Mouse (Mus musculus) lung, embryonic 14.5 days (tissue): ENCODE measurements around the gene Colgalt1. TPM values are rescaled to one million over a fixed set of nuclear protein-coding genes. Genes with fewer than 3 reads are reported as not detected.

ENCODE experiments used
- ATAC-seq: fragments of 200-750 bp; cut with Nextera tagmentation; 2 replicates; pipeline ENCODE4 v1.8.0; 2017; ENCODE audit warnings: mild to moderate bottlenecking, moderate TSS enrichment, moderate library complexity; ENCODE audit not compliant: insufficient read depth
- DNase-seq: peaks from one replicate; pipeline ENCODE4 v3.0.0-alpha.2; 2015
- H3K27ac ChIP-seq: fragments of 300-500 bp; sonication (generic); 2 replicates; pipeline ENCODE4 v1.5.1; 2014; ENCODE audit warnings: low read depth, mild to moderate bottlenecking, moderate library complexity
- H3K27me3 ChIP-seq: fragments of 300-500 bp; sonication (generic); 2 replicates; pipeline ENCODE4 v1.6.1; 2014; ENCODE audit warnings: low read length, control low read depth; ENCODE audit not compliant: insufficient read depth
- H3K36me3 ChIP-seq: fragments of 300-500 bp; sonication (generic); 2 replicates; pipeline ENCODE4 v1.6.1; 2014; ENCODE audit warnings: control low read depth; ENCODE audit not compliant: insufficient read depth
- H3K4me1 ChIP-seq: fragments of 300-500 bp; sonication (generic); 2 replicates; pipeline ENCODE4 v1.6.1; 2014; ENCODE audit warnings: antibody characterized with exemption, control low read depth; ENCODE audit not compliant: insufficient read depth
- H3K4me2 ChIP-seq: fragments of 300-500 bp; sonication (generic); 2 replicates; pipeline ENCODE4 v1.6.1; 2014; ENCODE audit warnings: mild to moderate bottlenecking
- H3K4me3 ChIP-seq: fragments of 300-500 bp; sonication (generic); 2 replicates; pipeline ENCODE4 v1.5.1; 2014; ENCODE audit warnings: low read depth, low read length
- H3K9ac ChIP-seq: fragments of 300-500 bp; sonication (generic); 2 replicates; pipeline ENCODE4 v1.6.1; 2014
- H3K9me3 ChIP-seq: fragments of 300-500 bp; sonication (generic); 2 replicates; pipeline ENCODE4 v1.6.1; 2016; ENCODE audit warnings: low read depth, low read length, control low read depth
- CTCF ChIP-seq: IDR thresholded peaks from 2 replicates; pipeline ENCODE4 v1.5.1; 2016; ENCODE audit warnings: antibody characterized with exemption, low read depth
- WGBS: fragments of 180-500 bp; shearing (Covaris S2); extraction: QIAGEN DNeasy Blood & Tissue Kit; methylation state at CpG from one replicate; pipeline ENCODE4 v1.1.7; 2014; 5-methylcytosine and 5-hydroxymethylcytosine counted together
- polyA plus RNA-seq: library from polyadenylated mRNA; unstranded; fragments of >200 nt; fragmentation: Nextera tagmentation; extraction: Ambion mirVana; gene quantifications from 2 replicates; pipeline ENCODE4 v1.2.1, GENCODE M21; 2014

Gene Colgalt1
- polyA plus RNA-seq, 1 experiment from 2014 or later, result 90.5 TPM

DNA sequence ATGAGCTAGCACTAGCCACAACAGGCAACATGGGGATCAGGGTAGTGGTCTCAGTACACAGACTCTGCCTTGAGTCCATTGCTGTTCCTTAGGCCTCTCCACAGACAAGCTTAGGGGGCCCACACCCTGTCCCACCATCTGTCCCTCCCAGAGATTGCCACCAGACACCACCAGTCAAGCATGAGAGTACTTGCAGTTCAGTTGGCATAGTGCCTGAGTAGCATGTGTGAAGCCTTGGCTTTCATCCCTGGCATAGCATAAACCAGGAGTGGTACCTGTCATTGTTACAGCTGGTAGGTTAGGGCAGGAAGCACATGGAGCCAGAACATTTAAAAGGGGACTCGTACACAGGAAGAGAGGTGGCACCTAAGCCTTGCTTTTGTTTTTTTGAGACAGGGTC, 49.0 kb downstream of the Colgalt1 start:
- Histone ChIP-seq H3K4me3 (no peak overlapping the region), H3K27ac (no peak overlapping the region), H3K9ac (no peak overlapping the region), H3K4me1 (no peaks in the 10 kb centered on the region), H3K9me3 (no peaks in the 10 kb centered on the region), H3K36me3 (no peaks in the 10 kb centered on the region), H3K27me3 (peaks cover 43% of the 10 kb centered on the region), H3K4me2 (no peak overlapping the region)
- DNase-seq, result no peak
- WGBS, result 58% methylated on average over 1 of the region's 1 CpGs
- no peak for ATAC-seq
- no peak for TF ChIP-seq CTCF

DNA sequence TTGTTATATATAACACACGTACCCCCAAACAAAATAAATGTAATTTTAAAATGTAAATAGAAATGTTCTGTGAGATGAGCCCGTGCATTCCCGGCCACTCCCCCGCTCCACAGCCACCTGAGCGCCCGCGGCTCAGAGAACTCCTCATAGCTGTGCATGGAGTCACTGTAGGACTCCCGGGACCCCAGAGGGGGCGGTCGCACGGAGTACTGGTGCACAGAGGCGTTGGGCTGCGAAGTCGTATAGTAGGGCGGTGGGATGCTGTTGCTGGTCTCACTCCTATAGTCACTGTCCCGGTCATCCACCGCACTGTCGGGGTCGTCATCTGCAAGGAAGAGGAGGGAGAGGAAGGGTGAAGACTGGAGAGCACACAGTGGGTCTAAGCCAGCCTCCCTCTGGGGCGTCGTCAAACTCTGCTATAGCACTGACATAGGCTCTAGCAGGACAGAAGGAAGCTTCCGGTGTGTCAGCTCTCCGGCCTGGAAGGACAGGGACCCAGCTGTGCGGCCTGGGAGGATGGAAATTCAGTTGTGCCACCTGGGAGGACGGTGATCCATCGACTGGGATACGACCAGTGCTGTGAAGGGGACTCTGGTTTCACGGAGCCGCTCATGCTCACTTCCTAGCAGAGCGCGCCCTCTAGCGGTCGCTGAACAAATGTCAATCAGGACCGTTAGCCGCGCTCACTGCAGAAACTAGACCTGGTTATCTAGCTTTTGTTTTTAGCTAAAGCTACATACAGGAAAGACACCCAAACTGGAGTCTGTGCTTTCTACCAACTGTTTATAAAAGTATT, 49.7 kb downstream of the Colgalt1 start:
- ATAC-seq, result peak; percentile 67
- H3K27me3 ChIP-seq, result peaks cover 35% of the 10 kb centered on the region
- peak; percentile 96 for TF ChIP-seq CTCF
- no peak overlapping the region for H3K27ac ChIP-seq
- H3K9me3 ChIP-seq, result no peaks in the 10 kb centered on the region
- DNase-seq, result peak; percentile 95
- H3K36me3 ChIP-seq, result no peaks in the 10 kb centered on the region
- no peaks in the 10 kb centered on the region for H3K4me1 ChIP-seq
- H3K4me2 ChIP-seq, result no peak overlapping the region
- WGBS, result 8% methylated on average over 36 of the region's 36 CpGs
- no peak overlapping the region for H3K9ac ChIP-seq
- H3K4me3 ChIP-seq, result no peak overlapping the region

GRCm38 (mm10) chr8:71665331-71666130, 54.7 kb downstream of the Colgalt1 start:
- 1% methylated on average over 22 of the region's 22 CpGs for WGBS
- DNase-seq (peak; percentile 77), ATAC-seq (peak; percentile 54)
- H3K4me2 ChIP-seq, result peak overlapping the region; percentile 50
- no peak overlapping the region for H3K27ac ChIP-seq
- no peak overlapping the region for H3K9ac ChIP-seq
- no peak for TF ChIP-seq CTCF
- H3K36me3 ChIP-seq, result no peaks in the 10 kb centered on the region
- H3K9me3 ChIP-seq, result no peaks in the 10 kb centered on the region
- H3K4me1 ChIP-seq, result peaks cover 3% of the 10 kb centered on the region; the same call in 1 of the 2 replicates
- H3K4me3 ChIP-seq, result peak overlapping the region; percentile 17
- peaks cover 12% of the 10 kb centered on the region; the same call in 1 of the 2 replicates for H3K27me3 ChIP-seq

DNA sequence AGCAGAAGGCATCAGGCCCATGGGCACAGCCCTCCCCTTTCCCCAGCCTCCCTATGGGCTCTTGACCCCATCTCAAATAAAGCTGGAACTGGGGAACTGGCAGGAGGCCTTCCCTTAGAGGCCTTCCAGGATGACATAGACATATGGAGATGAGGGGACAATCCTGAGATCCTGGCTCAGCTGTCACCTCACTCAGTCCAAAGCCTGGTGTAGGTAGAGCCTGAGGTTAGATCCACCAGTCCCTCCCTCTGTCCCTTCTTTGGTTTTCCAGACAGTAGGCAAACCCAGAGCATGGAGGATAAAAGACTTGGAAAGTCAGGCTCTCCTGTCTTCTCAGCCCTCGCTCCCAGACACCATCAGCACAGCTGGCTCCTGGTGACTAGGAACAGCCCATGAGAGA, 56.1 kb downstream of the Colgalt1 start:
- TF ChIP-seq CTCF, result no peak
- no peak for ATAC-seq
- Histone ChIP-seq H3K27me3 (0 out of 2 replicates have a peak, but pooled peaks cover 16% of the 10 kb centered on the region), H3K4me2 (no peak overlapping the region), H3K36me3 (no peaks in the 10 kb centered on the region), H3K4me1 (peaks cover 3% of the 10 kb centered on the region; the same call in 1 of the 2 replicates), H3K9ac (no peak overlapping the region), H3K4me3 (no peak overlapping the region), H3K27ac (no peak overlapping the region), H3K9me3 (no peaks in the 10 kb centered on the region)
- no peak for DNase-seq
- WGBS, result 32% methylated on average over 1 of the region's 1 CpGs

GRCm38 (mm10) chr8:71667256-71667655, 56.5 kb downstream of the Colgalt1 start:
- no peak for ATAC-seq
- 0 out of 2 replicates have a peak, but pooled peaks cover 16% of the 10 kb centered on the region for H3K27me3 ChIP-seq
- H3K4me1 ChIP-seq, result peaks cover 3% of the 10 kb centered on the region; the same call in 1 of the 2 replicates
- no peak overlapping the region for H3K9ac ChIP-seq
- H3K36me3 ChIP-seq, result no peaks in the 10 kb centered on the region
- no peaks in the 10 kb centered on the region for H3K9me3 ChIP-seq
- no peak for TF ChIP-seq CTCF
- H3K4me3 ChIP-seq, result no peak overlapping the region
- no peak overlapping the region for H3K4me2 ChIP-seq
- no peak for DNase-seq
- WGBS, result 52% methylated on average over 5 of the region's 5 CpGs
- no peak overlapping the region for H3K27ac ChIP-seq

DNA sequence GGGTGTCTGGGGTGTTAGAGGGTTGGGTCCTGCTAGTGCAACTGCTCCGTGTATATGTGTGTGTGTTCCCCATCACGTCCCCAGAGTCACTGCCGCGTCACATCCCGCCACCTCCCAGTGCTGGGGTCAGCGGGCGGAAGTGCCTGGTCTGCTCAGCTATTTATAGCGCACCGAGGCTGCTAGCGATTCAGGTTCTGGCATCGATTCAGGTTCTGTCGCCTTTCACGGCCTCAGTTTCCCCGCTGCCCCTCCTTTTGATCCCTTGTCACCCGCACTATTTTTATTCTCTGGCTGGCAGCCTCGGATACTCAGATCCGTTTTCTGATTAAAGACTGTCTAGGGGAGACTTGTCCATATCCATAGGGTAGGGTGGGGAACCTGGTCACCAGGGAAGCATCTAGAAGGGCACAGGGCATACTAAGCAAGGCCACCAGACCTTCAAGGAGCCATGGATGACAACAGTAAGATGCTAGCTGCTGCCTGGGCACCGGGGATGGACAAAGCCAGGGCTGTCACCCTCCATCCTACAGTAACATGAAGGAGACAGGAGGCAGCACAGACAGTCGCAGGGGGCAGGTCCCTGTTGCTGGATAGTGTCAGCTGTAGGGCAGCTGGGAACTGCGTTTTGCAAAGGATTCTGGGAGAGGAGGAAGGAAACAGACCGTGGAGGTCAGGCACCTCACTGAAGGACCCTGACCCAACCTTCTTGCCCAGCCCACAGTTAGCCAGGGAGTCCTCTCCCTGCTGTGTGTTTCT, 57.6 kb downstream of the Colgalt1 start:
- WGBS, result 1% methylated on average over 21 of the region's 21 CpGs
- Histone ChIP-seq H3K36me3 (no peaks in the 10 kb centered on the region), H3K4me3 (no peak overlapping the region), H3K27ac (no peak overlapping the region), H3K9ac (no peak overlapping the region), H3K4me2 (peak overlapping the region; percentile 42), H3K27me3 (0 out of 2 replicates have a peak, but pooled peaks cover 16% of the 10 kb centered on the region), H3K4me1 (peaks cover 3% of the 10 kb centered on the region; the same call in 1 of the 2 replicates), H3K9me3 (no peaks in the 10 kb centered on the region)
- no peak for TF ChIP-seq CTCF
- ATAC-seq (no peak), DNase-seq (peak; percentile 69)
